Mouse (Mus musculus) embryonic facial prominence, embryonic 10.5 days (tissue): ENCODE results near the gene Fancl. TPM values are rescaled to one million over a fixed set of nuclear protein-coding genes. Genes with fewer than 3 reads are reported as not detected.

Experiments used
- DNase-seq: peaks from one replicate; pipeline ENCODE4 v3.0.0-alpha.2; 2017; ENCODE audit warnings: low spot score
- H3K27ac ChIP-seq: fragments of 300-500 bp; sonication (generic); replicated peaks from 2 replicates; pipeline ENCODE4 v1.5.1; 2016; ENCODE audit warnings: mild to moderate bottlenecking
- H3K27me3 ChIP-seq: fragments of 300-500 bp; sonication (generic); replicated peaks from 2 replicates; pipeline ENCODE4 v1.6.1; 2016; ENCODE audit warnings: low read depth, mild to moderate bottlenecking; ENCODE audit not compliant: poor library complexity, severe bottlenecking
- H3K36me3 ChIP-seq: fragments of 300-500 bp; sonication (generic); replicated peaks from 2 replicates; pipeline ENCODE4 v1.6.1; 2016; ENCODE audit warnings: mild to moderate bottlenecking, moderate library complexity
- H3K4me1 ChIP-seq: fragments of 300-500 bp; sonication (generic); 2 replicates; pipeline ENCODE4 v1.6.1; 2016
- H3K4me3 ChIP-seq: fragments of 300-500 bp; sonication (generic); 2 replicates; pipeline ENCODE4 v1.5.1; 2016; ENCODE audit warnings: mild to moderate bottlenecking, moderate library complexity
- H3K9me3 ChIP-seq: fragments of 300-500 bp; sonication (generic); 2 replicates; pipeline ENCODE4 v1.6.1; 2016; ENCODE audit warnings: mild to moderate bottlenecking
- WGBS: fragments of 180-500 bp; shearing (Covaris S2); methylation state at CpG from one replicate; pipeline ENCODE4 v1.1.7; 2016; 5-methylcytosine and 5-hydroxymethylcytosine counted together
- polyA plus RNA-seq: library from polyadenylated mRNA; unstranded; fragments of >200 nt; fragmentation: Nextera tagmentation; extraction: Ambion mirVana; gene quantifications from 2 replicates; pipeline ENCODE4 v1.2.1, GENCODE M21; 2016

Gene Fancl
- polyA plus RNA-seq, 1 experiment from 2014 or later = 36.0 TPM

DNA sequence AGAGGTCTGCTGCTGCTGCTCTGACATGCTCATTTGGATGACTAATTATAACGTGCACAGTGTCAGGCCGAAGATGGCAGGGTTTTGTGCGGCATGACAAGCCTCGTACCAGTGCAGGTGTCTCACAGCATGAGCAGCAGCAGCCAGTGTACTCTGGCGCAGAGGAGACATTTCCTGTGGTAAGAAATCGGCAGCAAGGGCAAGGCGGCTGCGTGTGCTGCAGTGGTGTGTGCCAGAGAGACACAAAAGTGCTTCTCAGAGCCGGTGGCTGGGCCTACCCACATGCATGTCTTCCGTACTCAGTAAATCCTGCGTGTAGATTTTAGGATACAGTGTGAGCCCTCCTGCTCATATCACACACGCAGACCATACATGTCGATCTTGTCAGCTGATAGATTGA is 51.9 kb downstream of the Fancl start:
- Histone ChIP-seq H3K4me3 (no peak overlapping the region), H3K36me3 (no peaks in the 10 kb centered on the region), H3K4me1 (no peaks in the 10 kb centered on the region), H3K27ac (no peak overlapping the region), H3K9me3 (no peaks in the 10 kb centered on the region), H3K27me3 (no peaks in the 10 kb centered on the region)
- DNase-seq = no peak
- WGBS = 86% methylated on average over 13 of the region's 13 CpGs

DNA sequence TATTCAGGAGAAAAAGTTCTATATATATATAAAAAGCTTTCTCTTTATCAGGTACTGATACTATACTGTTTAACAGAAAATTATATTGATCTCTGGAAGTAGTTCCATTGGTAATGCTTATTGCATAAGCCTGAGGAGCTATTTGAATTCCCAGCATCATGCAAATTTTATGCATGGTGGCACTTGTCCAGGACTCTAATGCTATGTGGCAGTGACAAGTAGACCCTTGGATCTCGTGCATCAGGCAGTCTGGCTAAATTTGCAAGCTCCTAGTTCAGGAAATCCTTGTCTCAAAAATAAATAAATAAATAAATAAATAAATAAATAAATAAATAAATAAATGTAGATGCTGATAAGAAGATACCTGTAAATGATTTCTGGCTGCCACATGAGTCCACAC is 55.2 kb downstream of the Fancl start:
- Histone ChIP-seq H3K4me1 (no peaks in the 10 kb centered on the region), H3K9me3 (no peaks in the 10 kb centered on the region), H3K36me3 (0 out of 2 replicates have a peak, but pooled peaks cover 11% of the 10 kb centered on the region), H3K27me3 (no peaks in the 10 kb centered on the region), H3K27ac (no peak overlapping the region), H3K4me3 (no peak overlapping the region)
- WGBS = 77% methylated on average over 1 of the region's 1 CpGs
- DNase-seq = no peak

DNA sequence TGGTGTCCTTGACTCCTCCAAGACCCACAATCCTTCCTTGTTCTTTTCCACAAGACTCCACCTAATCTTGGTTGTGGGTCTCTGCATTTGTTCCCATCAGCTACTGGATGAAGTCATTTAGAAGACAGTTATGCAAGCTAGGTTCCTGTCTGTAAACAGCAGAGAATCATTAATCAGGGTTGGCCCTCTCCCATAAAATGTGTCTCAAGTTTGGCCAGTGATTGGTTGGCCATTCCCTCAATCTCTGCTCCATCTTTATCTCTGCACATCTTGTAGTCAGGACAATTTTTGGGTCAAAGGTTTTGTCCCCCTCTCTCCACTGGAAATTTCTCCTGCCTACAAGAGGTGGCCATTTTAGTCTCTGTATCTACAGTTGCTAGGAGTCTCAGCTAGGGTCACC is 58.4 kb downstream of the Fancl start:
- no peak for DNase-seq
- Histone ChIP-seq H3K4me3 (no peak overlapping the region), H3K9me3 (no peaks in the 10 kb centered on the region), H3K27ac (no peak overlapping the region), H3K36me3 (peaks cover 11% of the 10 kb centered on the region; the same call in 1 of the 2 replicates), H3K27me3 (no peaks in the 10 kb centered on the region), H3K4me1 (no peaks in the 10 kb centered on the region)

DNA sequence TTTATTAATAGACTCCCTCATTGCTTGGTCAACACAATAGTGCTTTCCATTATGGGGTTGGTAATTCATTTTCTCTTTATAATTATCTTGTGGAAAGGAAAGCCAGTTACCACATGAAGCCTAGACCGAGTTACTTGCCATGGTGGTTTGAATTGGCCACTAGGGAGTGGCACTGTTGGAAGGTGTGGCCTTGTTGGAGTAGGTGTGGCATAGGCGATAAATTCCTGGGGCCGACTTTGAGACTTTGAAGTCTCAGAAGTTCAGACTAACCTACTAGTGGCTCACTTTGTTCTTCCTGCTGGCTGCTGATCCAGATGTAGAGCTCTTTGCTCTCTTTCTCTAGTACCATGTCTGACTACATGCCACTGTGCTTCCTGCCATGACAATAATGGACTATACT is 63.9 kb downstream of the Fancl start:
- H3K4me3 ChIP-seq = no peak overlapping the region
- H3K36me3 ChIP-seq = peaks cover 10% of the 10 kb centered on the region; the same call in 1 of the 2 replicates
- H3K27me3 ChIP-seq = no peaks in the 10 kb centered on the region
- no peaks in the 10 kb centered on the region for H3K4me1 ChIP-seq
- WGBS = 90% methylated on average over 3 of the region's 3 CpGs
- H3K27ac ChIP-seq = no peak overlapping the region
- H3K9me3 ChIP-seq = no peaks in the 10 kb centered on the region
- DNase-seq = no peak

DNA sequence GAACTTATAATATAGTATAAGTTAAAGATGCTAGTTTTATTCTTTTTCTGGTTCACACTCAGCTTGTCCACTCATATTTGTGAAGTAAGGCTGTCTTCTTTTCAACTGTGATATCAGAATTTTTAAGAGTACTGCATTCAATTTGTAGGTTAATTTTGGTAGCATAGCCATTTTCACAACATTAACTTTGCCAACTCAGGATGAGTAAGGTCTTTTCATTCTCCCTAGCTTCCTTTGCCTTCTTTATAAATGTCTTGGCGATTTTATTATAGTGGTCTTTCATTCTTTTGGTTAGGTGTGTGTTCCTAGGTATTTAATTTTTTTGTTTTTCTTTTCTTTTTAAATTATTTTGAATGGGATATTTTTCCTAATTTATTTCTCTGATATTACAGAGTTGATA is 64.7 kb downstream of the Fancl start:
- DNase-seq = no peak
- Histone ChIP-seq H3K36me3 (peaks cover 4% of the 10 kb centered on the region; the same call in 1 of the 2 replicates), H3K4me3 (no peak overlapping the region), H3K27me3 (no peaks in the 10 kb centered on the region), H3K4me1 (no peaks in the 10 kb centered on the region), H3K9me3 (no peaks in the 10 kb centered on the region), H3K27ac (no peak overlapping the region)
- WGBS = 86% methylated on average over 1 of the region's 1 CpGs

DNA sequence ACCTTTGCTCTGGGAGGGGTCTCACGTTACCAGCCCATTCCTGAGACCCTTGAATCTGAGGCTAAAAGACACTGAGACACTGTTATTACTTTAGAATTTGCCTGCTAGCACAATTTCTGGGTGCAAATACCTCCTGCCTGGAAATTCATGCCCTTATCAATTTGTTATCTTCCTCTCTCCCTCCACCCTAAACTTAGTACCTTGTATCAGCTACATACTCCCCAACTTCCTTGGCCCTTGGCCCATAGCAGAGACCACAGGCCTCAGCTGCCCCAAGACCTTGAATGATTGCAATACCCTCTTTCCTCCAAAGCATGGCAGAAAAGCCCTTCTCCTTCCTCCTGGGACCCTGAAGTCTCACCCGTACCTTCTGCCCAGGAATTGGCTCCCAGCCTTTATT is 65.3 kb downstream of the Fancl start:
- H3K27me3 ChIP-seq = no peaks in the 10 kb centered on the region
- H3K4me3 ChIP-seq = no peak overlapping the region
- WGBS = 87% methylated on average over 2 of the region's 2 CpGs
- H3K4me1 ChIP-seq = no peaks in the 10 kb centered on the region
- H3K9me3 ChIP-seq = no peaks in the 10 kb centered on the region
- no peak for DNase-seq
- H3K36me3 ChIP-seq = peaks cover 4% of the 10 kb centered on the region; the same call in 1 of the 2 replicates
- no peak overlapping the region for H3K27ac ChIP-seq

DNA sequence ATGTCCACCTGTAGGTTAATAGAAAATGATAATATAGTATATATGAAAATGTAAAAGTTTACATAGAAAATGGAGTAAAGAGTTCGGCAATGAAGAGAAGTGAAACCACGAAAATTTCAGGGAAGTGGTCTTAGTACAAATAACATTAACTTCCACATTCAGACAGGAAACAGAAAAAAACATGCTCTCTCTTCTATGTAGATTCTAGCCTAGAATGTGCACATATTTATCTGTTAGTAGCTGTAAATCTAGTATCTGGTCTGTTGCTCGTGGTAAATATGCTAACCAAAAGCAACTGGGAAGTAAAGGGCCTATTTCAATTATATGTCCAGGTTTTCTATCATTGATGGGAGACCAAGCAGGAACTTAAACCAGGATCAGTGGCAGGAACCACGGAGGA is 66.8 kb downstream of the Fancl start:
- no peak overlapping the region for H3K4me3 ChIP-seq
- H3K36me3 ChIP-seq = peaks cover 4% of the 10 kb centered on the region; the same call in 1 of the 2 replicates
- 92% methylated on average over 4 of the region's 4 CpGs for WGBS
- no peak for DNase-seq
- H3K27ac ChIP-seq = no peak overlapping the region
- no peaks in the 10 kb centered on the region for H3K4me1 ChIP-seq
- no peaks in the 10 kb centered on the region for H3K27me3 ChIP-seq
- no peaks in the 10 kb centered on the region for H3K9me3 ChIP-seq

DNA sequence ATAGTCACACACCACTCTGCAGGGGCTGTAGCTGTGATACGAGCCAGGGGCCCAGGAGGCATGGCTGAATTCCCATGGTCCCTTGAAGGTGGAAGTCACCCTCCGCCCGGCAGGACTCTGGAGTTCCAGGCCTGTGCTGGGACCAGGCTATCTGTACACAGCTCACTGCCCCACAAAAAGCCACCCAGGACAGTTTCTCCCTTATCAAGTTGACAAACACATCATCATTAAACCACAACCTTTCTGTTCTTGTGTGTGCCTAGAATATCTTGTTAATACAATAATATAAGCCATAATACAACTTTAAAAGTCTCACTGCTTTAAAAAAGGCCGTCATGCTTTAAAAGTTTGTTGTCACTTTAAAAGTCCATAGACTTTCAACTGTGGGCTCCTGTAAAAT is 68.1 kb downstream of the Fancl start:
- Histone ChIP-seq H3K4me3 (no peak overlapping the region), H3K36me3 (peaks cover 4% of the 10 kb centered on the region; the same call in 1 of the 2 replicates), H3K4me1 (no peaks in the 10 kb centered on the region), H3K27ac (no peak overlapping the region), H3K27me3 (no peaks in the 10 kb centered on the region), H3K9me3 (no peaks in the 10 kb centered on the region)
- DNase-seq = no peak
- 95% methylated on average over 4 of the region's 4 CpGs for WGBS

DNA sequence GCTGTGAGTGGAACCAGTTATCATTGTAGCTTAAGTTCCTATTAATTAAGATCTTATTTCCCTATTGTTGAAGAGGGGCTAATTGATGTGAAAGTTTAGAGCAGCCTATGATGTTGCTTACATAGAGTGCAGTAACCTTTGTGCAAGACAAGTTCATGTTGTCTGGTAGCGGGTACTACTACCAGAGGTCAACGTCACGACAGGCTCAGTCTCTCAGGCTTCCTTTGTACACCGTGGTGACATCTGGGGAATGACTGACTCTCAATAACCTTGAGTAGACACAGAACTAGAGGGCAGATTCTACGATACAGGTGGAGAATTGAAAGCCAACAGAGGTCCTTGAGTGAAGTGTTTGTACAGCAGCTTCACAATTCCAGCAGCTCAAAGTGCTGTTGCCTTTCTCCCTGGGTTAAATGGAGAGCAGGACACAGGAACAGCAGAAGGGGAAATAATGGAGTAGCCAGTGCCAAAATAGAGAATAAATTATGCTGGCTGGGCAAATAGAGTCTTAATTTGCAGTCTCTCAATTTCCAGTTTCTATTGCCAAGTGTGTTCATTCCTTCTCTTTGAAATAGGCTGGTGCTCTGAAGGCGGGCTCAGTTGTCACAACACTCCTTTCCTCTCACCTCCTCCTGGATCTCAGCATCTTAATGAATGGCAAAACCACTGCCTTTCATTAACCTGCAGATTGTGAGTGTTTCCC is 91.3 kb downstream of the Fancl start:
- H3K4me1 ChIP-seq = no peaks in the 10 kb centered on the region
- H3K27me3 ChIP-seq = no peaks in the 10 kb centered on the region
- WGBS = 85% methylated on average over 6 of the region's 6 CpGs
- H3K4me3 ChIP-seq = no peak overlapping the region
- peaks cover 20% of the 10 kb centered on the region for H3K36me3 ChIP-seq
- no peaks in the 10 kb centered on the region for H3K9me3 ChIP-seq
- no peak for DNase-seq
- no peak overlapping the region for H3K27ac ChIP-seq

DNA sequence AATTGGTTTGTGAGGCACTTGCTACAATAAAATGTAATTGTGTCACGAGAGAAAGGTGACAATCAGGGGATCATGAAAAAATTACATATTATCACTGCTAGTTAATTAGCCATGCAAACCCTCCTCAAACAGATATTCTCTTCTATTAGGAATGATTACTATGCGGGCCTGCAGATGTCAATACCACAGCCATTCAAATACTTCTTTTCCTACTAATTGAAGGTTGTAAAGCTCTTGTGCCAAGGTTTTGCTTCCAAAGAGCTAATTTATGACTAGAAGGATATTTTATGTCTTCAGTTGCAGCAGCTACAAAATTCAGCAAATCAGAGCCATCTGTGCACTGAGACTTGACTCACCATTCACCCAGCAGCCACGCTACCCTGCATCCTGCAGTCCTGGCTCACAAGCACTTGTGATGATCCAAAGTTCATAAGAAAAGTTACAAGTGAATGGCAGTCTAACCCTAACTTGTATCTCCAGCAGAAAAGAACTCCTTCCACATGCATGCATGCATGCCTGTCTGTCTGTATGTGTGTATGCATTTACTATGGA is 95.8 kb downstream of the Fancl start:
- no peaks in the 10 kb centered on the region for H3K9me3 ChIP-seq
- no peaks in the 10 kb centered on the region for H3K27me3 ChIP-seq
- H3K4me1 ChIP-seq = no peaks in the 10 kb centered on the region
- peaks cover 4% of the 10 kb centered on the region; the same call in 1 of the 2 replicates for H3K36me3 ChIP-seq
- DNase-seq = no peak
- H3K27ac ChIP-seq = no peak overlapping the region
- H3K4me3 ChIP-seq = no peak overlapping the region
- WGBS = 83% methylated on average over 3 of the region's 3 CpGs

DNA sequence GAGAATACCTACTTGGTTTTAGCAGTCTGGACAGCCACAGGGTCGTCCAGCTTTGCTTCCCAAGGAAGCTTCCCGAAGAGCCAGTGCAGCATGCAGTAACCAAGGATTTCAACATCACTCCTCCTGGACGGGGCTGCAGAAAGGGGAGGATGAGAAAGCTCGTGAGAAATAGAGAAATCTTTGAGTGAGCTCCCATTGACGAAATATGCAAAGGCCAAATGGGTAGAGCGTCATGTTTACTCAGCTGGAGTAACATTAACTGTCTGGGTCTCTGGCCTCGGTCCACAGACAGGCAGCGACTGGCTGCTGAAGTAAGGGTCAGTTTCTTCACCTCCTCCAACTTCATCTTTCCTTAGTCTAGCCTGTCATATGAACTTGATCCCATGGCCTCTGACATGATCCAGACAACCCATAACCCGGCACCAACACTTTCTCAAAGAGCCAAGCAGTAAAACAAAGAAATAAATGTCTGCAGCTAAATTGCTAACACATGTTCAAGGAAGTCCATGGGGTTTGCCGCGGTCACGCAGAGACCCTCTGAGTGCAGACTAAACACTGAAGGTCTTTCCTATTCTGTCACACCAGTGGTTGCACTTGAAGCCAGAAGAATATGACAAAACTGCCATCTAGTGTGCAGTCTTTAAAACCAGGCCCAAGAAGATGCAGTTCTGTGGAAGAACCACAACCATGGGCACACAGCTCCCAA is 104.0 kb downstream of the Fancl start:
- no peaks in the 10 kb centered on the region for H3K27me3 ChIP-seq
- H3K4me3 ChIP-seq = no peak overlapping the region
- peak overlapping the region; percentile 79 for H3K27ac ChIP-seq
- H3K4me1 ChIP-seq = peaks cover 11% of the 10 kb centered on the region
- H3K36me3 ChIP-seq = peaks cover 6% of the 10 kb centered on the region; the same call in 1 of the 2 replicates
- 34% methylated on average over 12 of the region's 12 CpGs for WGBS
- no peaks in the 10 kb centered on the region for H3K9me3 ChIP-seq
- peak; percentile 79 for DNase-seq

DNA sequence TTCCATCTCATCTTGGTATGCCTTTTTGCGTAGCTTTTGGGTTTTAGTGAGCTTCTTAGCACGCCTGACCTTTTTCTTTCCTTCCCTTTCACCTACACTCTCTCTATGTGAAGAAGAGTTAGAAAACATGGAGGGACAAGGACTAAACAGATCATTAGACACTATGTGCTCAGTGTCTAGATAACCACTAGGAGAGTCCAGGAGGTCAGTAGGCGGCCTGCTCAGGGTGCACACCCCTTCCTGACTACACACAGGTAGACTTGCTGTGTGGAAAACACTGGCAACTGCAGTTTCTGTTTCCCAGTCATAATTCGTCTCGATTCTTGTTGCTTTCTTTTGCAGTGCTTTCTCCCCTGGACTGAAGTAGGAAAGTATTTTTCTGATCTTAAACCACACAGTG is 110.0 kb downstream of the Fancl start:
- H3K4me1 ChIP-seq = peaks cover 4% of the 10 kb centered on the region; the same call in 1 of the 2 replicates
- no peaks in the 10 kb centered on the region for H3K27me3 ChIP-seq
- H3K36me3 ChIP-seq = no peaks in the 10 kb centered on the region
- WGBS = 91% methylated on average over 5 of the region's 5 CpGs
- no peak for DNase-seq
- no peaks in the 10 kb centered on the region for H3K9me3 ChIP-seq
- no peak overlapping the region for H3K27ac ChIP-seq
- H3K4me3 ChIP-seq = no peak overlapping the region

DNA sequence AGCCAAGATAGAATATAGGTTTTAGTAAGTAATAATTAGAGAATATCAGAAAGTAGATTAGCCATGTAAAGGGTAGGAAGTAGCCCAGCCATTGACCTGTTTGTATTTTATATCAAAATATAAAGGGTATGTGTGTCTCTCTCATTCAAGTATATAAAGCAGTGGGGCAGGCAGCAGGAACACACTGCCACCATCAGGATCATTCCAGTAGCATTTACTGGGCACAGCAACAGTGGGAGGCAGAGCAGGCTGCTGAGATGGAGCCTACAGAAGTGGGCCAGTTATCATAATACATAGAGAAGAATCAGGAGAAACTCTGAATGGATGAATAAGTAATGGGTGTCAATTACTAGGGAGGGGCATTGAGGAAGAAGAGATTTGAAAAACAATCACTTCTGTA is 127.7 kb downstream of the Fancl start:
- DNase-seq = no peak
- Histone ChIP-seq H3K36me3 (peaks cover 4% of the 10 kb centered on the region), H3K27me3 (no peaks in the 10 kb centered on the region), H3K9me3 (no peaks in the 10 kb centered on the region), H3K4me1 (no peaks in the 10 kb centered on the region), H3K27ac (no peak overlapping the region), H3K4me3 (no peak overlapping the region)
